Mouse (Mus musculus): Measurements from ENCODE around the gene Cyp11a1.

- TF ChIP-seq CTCF (IDR thresholded peaks at IDR 0.05) (no peak), EP300 (IDR thresholded peaks at IDR 0.05; ENCODE audit: insufficient read depth, low read depth, low read length) (no peak), POLR2A (IDR thresholded peaks at IDR 0.05; ENCODE audit: insufficient read depth, low read depth, low read length) (no peak)
Measured at GRCm38 (mm10) chr9:58047061-58047460, 40.9 kb downstream of the Cyp11a1 start.
